Mouse (Mus musculus): ENCODE data around the gene Isy1. TPM values are rescaled to one million over a fixed set of nuclear protein-coding genes. Genes with fewer than 3 reads are reported as not detected.
A peak's percentile ranks its signal among the peaks of the same experiment; 100 is the strongest.

Isy1 gene
- 21.2 and 21.4 TPM in 2 replicates for polyA plus RNA-seq (2012; rRNA removed)

GRCm38 (mm10) chr6:87838551-87839197 is at the start of gene Isy1:
TSS of gene Isy1 (minus strand) at chr6:87838798.
- Histone ChIP-seq H3K4me3 (replicated peaks; ENCODE audit: extremely low read depth, low read depth, low read length) (peak within 1 kb of the TSS; percentile 88), H3K4me1 (ENCODE audit: control insufficient read depth, insufficient read depth, low read length) (no peaks in the 10 kb centered on the region)
- under 1% methylated on average over 46 of the region's 46 CpGs for WGBS
- peak; percentile 90 for DNase-seq
- TF ChIP-seq CTCF (IDR thresholded peaks at IDR 0.05; ENCODE audit: insufficient read depth, low read length) (no peak), POLR2A (IDR thresholded peaks at IDR 0.05; ENCODE audit: borderline replicate concordance, extremely low read depth, low read depth, low read length) (peak; percentile 91; the same call in 1 of the 2 replicates)

DNA sequence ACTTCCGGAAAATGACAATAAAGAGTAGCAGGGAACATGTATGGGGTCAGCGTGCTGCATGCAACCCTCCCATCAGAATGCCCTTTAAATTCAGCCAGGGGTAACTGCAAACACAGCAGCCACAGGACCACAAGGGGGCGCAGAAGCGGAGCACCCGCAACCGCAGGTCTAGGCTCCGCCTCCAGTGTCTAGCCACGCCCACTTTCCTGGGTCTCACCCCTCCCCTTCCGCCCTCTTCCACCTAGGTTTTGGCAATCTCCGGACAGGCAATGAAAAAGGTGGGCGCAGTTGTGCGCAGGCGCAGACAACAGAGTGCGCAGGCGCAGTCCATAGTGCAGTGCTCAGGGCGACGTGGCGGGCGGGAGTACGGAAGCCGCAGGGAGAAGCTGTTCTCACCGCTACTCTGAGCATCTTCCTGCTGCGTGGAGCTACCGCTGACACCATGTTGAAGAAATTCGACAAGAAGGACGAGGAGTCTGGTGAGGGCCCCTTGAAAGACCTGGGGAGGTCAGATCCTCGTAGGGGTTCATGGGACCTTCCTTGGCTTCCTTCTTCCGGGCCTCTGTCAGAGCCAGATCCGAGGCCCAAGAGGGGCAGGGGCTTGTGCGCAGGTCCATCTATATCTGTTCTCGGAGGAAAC is 49.1 kb upstream of the Isy1 start, which contains the start of gene Copg1:
TSS of gene Copg1 (plus strand) at position 221 of the 640 bp plus-strand sequence.
- WGBS = under 1% methylated on average over 31 of the region's 31 CpGs
- peak; percentile 90 for TF ChIP-seq POLR2A (IDR thresholded peaks at IDR 0.05; ENCODE audit: borderline replicate concordance, extremely low read depth, low read depth, low read length)
- TF ChIP-seq CTCF (IDR thresholded peaks at IDR 0.05; ENCODE audit: insufficient read depth, low read length) = peak; percentile 71
- Histone ChIP-seq H3K4me1 (ENCODE audit: control insufficient read depth, insufficient read depth, low read length) (0 out of 2 replicates have a peak, but pooled peaks cover 6% of the 10 kb centered on the region), H3K4me3 (replicated peaks; ENCODE audit: extremely low read depth, low read depth, low read length) (peak within 1 kb of the TSS; percentile 83)
- DNase-seq = peak; percentile 100

DNA sequence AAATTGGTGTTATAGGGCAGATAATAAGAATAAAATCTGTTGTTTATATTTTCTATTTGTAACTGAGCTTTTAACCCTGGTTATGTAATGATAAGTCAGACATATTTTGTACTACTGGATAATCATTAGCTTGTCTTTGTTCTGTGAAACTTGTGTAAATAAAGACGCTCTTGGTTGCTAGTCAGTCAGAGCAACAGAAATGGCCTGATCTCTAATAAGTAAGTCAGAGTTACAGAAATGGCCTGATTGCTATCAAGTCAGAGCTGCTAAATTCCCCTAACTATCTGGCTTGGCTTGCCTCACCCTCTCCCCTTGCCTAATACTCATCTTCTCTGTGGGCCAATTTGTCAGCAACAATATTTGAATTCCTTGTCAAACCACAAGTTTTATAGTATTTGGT is 48.1 kb upstream of the Isy1 start:
- 32% methylated on average over 1 of the region's 1 CpGs for WGBS
- H3K4me1 ChIP-seq (ENCODE audit: control insufficient read depth, insufficient read depth, low read length) = 0 out of 2 replicates have a peak, but pooled peaks cover 6% of the 10 kb centered on the region
- H3K4me3 ChIP-seq (replicated peaks; ENCODE audit: extremely low read depth, low read depth, low read length) = no peak overlapping the region
- DNase-seq = no peak
- TF ChIP-seq CTCF (IDR thresholded peaks at IDR 0.05; ENCODE audit: insufficient read depth, low read length) (no peak), POLR2A (IDR thresholded peaks at IDR 0.05; ENCODE audit: borderline replicate concordance, extremely low read depth, low read depth, low read length) (no peak)

- 57% methylated on average over 4 of the region's 4 CpGs for WGBS
- TF ChIP-seq CTCF (IDR thresholded peaks at IDR 0.05; ENCODE audit: insufficient read depth, low read length) (no peak), POLR2A (IDR thresholded peaks at IDR 0.05; ENCODE audit: borderline replicate concordance, extremely low read depth, low read depth, low read length) (no peak)
- DNase-seq = no peak
- no peak overlapping the region for H3K4me3 ChIP-seq (replicated peaks; ENCODE audit: extremely low read depth, low read depth, low read length)
- 0 out of 2 replicates have a peak, but pooled peaks cover 2% of the 10 kb centered on the region for H3K4me1 ChIP-seq (ENCODE audit: control insufficient read depth, insufficient read depth, low read length)
Measured at GRCm38 (mm10) chr6:87882816-87883215, 44.2 kb upstream of the Isy1 start.

- Histone ChIP-seq H3K4me1 (ENCODE audit: control insufficient read depth, insufficient read depth, low read length) (0 out of 2 replicates have a peak, but pooled peaks cover 2% of the 10 kb centered on the region), H3K4me3 (replicated peaks; ENCODE audit: extremely low read depth, low read depth, low read length) (no peak overlapping the region)
- no peak for TF ChIP-seq POLR2A (IDR thresholded peaks at IDR 0.05; ENCODE audit: borderline replicate concordance, extremely low read depth, low read depth, low read length)
- WGBS = 65% methylated on average over 3 of the region's 3 CpGs
- no peak for DNase-seq
Measured at GRCm38 (mm10) chr6:87882221-87882620, 43.6 kb upstream of the Isy1 start.

- H3K4me1 ChIP-seq (ENCODE audit: control insufficient read depth, insufficient read depth, low read length) = 0 out of 2 replicates have a peak, but pooled peaks cover 4% of the 10 kb centered on the region
- no peak for DNase-seq
- H3K4me3 ChIP-seq (replicated peaks; ENCODE audit: extremely low read depth, low read depth, low read length) = no peak overlapping the region
- TF ChIP-seq POLR2A (IDR thresholded peaks at IDR 0.05; ENCODE audit: borderline replicate concordance, extremely low read depth, low read depth, low read length) (no peak), CTCF (IDR thresholded peaks at IDR 0.05; ENCODE audit: insufficient read depth, low read length) (no peak)
- WGBS = 63% methylated on average over 3 of the region's 3 CpGs
Measured at GRCm38 (mm10) chr6:87879628-87880027, 41.0 kb upstream of the Isy1 start.

GRCm38 (mm10) chr6:87879010-87879409 is 40.4 kb upstream of the Isy1 start:
- WGBS = 42% methylated on average over 4 of the region's 4 CpGs
- TF ChIP-seq POLR2A (IDR thresholded peaks at IDR 0.05; ENCODE audit: borderline replicate concordance, extremely low read depth, low read depth, low read length) (no peak), CTCF (IDR thresholded peaks at IDR 0.05; ENCODE audit: insufficient read depth, low read length) (no peak)
- no peak overlapping the region for H3K4me3 ChIP-seq (replicated peaks; ENCODE audit: extremely low read depth, low read depth, low read length)
- 0 out of 2 replicates have a peak, but pooled peaks cover 4% of the 10 kb centered on the region for H3K4me1 ChIP-seq (ENCODE audit: control insufficient read depth, insufficient read depth, low read length)
- DNase-seq = no peak

DNA sequence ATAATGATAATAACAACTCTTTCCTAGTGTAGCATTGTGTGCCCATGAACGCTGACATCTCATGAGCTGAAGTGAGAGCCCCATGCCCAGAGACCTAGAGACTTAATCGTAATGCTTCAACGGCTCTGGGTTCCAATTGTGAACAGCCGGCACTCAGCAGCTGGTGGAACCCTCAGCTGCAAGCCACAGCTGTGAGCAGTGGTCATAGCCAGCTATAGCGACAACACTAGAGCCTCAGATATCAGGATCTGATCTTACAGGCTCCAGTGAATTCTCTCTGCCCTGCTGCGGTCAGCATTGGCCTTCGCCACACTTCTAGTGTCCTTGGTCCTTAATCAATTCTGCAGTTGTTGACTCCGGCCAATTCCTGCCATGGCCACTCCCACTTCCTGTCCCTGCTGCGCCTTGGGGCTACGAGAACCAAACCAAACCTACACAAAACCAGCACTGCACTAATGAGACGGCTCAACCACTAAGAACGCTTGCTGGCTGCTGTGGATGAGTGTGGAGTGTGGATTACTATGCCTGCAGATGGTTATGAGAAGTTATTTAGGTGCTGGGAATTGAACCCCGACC is 37.6 kb upstream of the Isy1 start:
- H3K4me1 ChIP-seq (ENCODE audit: control insufficient read depth, insufficient read depth, low read length) = 0 out of 2 replicates have a peak, but pooled peaks cover 4% of the 10 kb centered on the region
- no peak overlapping the region for H3K4me3 ChIP-seq (replicated peaks; ENCODE audit: extremely low read depth, low read depth, low read length)
- TF ChIP-seq CTCF (IDR thresholded peaks at IDR 0.05; ENCODE audit: insufficient read depth, low read length) (no peak), POLR2A (IDR thresholded peaks at IDR 0.05; ENCODE audit: borderline replicate concordance, extremely low read depth, low read depth, low read length) (0 out of 2 replicates have a peak, but pooled peaks have one; percentile 25)
- WGBS = 52% methylated on average over 13 of the region's 13 CpGs
- DNase-seq = no peak

DNA sequence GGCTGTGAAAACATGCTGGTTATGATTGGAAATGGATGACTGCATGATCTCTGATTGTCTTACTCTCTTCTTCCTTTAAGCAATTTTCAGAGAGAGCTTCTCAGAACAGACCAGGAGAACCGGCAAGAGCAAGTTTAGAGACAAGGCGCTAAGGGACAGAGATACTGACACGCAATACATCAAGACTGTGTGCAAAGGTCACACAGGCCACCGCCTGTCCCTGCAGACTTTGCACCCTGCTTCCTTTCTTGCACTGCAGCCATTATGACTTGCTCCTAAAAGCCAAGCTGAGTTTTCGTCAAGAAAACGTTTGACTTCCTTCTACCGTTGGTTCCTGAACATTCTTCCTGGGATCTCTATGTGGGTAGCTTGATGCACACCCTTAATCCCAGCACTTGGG is 37.0 kb upstream of the Isy1 start:
- DNase-seq = no peak
- TF ChIP-seq CTCF (IDR thresholded peaks at IDR 0.05; ENCODE audit: insufficient read depth, low read length) = no peak
- no peak for TF ChIP-seq POLR2A (IDR thresholded peaks at IDR 0.05; ENCODE audit: borderline replicate concordance, extremely low read depth, low read depth, low read length)
- Histone ChIP-seq H3K4me1 (ENCODE audit: control insufficient read depth, insufficient read depth, low read length) (0 out of 2 replicates have a peak, but pooled peaks cover 4% of the 10 kb centered on the region), H3K4me3 (replicated peaks; ENCODE audit: extremely low read depth, low read depth, low read length) (no peak overlapping the region)
- 69% methylated on average over 7 of the region's 7 CpGs for WGBS
